Mouse (Mus musculus) lung, postnatal 36 days (tissue): ENCODE measurements around the gene Dll4.
A peak's percentile ranks its signal among the peaks of the same experiment; 100 is the strongest.

ENCODE experiments used
- DNase-seq: peaks from one replicate; pipeline ENCODE4 v3.0.0; 2022; ENCODE audit warnings: mixed read lengths

Dll4 gene

GRCm38 (mm10) chr2:119335535-119335934 is 10.0 kb downstream of the Dll4 start:
- DNase-seq = no peak

DNA sequence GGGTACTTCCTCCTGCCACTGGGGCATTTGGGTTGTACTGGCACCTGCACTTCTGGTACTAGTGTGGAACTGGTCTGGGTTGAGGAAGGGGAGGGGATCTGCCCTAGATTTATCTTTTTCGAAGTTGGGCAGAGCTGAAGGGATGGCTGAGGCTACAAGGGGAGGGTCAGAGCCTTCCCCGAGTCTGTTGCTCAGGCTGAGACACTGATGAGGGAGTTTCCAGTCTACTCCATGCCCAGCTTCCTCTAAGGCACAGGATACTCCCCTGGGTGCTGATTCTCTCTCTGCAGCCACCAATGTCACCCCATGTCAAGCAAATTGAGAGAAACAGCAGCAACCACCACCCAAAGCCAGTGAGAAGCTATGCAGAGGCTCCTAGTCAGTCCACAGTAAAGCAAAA is 10.4 kb downstream of the Dll4 start:
- DNase-seq = no peak

- DNase-seq = peak; percentile 41
Measured at GRCm38 (mm10) chr2:119336470-119336869, 10.9 kb downstream of the Dll4 start.

GRCm38 (mm10) chr2:119337425-119338265 is 12.1 kb downstream of the Dll4 start:
- DNase-seq = peak; percentile 94

DNA sequence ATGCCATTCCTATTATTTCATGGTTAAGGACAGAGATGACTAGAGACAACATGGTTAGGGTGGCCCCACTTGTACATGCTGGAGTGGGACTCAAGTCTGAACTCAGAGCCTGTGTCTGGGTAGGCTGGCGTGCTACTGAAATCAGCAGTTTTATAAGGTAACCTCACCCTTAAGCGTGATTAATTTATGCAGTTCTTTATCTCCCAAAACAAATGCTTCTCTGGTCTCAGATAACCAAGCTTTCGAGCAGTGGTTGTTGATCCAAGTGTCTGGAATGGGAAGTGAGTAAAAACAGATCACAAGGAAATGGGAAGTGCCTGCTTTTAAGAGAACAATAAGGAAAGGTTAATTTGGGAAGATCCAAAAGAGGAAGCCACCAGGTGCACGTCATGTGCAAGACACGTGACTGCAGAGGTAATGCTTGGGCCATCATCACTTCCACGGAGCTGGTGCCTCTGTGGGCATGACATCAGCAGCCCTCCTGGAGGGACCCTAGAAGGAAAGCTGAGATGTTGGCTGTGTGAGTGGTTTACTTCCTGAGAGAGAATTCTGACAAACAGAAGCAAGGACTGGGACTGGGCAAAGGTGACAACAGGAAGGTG is 19.1 kb downstream of the Dll4 start:
- no peak for DNase-seq

DNA sequence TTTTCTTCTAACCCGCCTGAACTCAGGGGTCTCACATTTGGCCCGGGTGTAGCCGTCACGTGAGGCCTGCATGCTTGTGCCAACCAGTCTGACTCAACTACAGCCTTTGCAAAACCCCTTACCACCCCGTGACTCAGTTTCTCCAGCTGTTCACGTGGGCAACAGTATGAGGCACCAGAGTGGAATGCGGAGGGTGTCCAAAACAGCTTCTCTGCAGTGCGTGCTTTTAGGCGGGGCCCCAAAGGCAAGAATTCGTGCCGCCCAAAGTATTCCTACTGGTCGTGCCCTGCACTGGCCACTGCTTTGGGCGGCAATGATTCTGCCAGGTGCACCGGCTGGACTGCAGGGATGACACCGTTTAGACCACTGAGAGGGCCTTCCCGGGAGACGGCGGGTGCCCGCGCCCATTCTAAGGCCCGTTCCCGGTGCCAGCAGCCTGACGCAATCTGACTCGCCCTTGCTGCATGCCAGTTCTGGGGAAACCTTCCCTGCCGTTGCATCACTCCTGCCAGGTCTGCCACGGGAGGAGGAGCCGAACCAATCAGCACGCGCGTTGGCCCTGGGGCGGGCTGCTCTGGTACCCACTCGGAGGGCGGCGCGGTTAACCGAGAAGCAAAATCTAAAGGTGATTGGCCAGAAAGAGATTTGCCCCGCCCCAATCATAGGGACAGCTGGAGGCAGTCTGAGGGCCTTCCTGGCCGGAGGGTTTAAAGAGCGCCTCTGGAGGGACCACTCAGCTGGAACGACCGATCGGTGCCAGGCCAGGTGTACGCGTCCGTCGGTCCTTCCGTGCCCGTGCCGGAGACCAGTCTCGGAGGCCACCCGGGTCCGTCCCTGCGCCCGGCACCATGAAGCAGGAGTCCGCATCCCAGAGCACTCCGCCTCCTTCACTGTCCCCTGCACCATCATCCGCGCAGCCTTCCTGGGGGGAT is 25.2 kb downstream of the Dll4 start, which contains the start of gene Chac1:
Gene Chac1 (plus strand): TSS at position 675 of the 932 bp plus-strand sequence.
- peak; percentile 95 for DNase-seq

GRCm38 (mm10) chr2:119353707-119354106 is 28.1 kb downstream of the Dll4 start:
- DNase-seq = no peak

GRCm38 (mm10) chr2:119355089-119355488 is 29.5 kb downstream of the Dll4 start:
- DNase-seq = no peak

DNA sequence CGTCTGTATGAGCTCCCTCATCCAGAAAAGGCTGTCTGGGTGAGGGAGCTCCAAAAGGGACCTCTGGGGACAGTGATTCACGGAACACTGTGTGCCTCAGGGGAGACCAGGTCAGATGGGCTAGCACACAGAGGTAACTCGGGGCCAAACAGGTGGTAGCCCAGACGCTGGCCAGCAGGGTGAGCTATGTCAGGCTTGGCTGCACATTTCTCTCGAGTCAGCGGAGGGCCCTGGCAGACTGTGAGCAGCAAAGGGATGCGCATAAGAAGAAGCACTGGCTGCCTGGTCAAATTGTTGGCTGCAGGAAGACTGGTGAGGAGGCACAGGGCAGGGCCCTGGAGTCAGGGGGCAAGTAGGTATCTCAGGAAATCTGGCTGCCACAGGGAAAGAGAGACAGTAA is 30.1 kb downstream of the Dll4 start:
- no peak for DNase-seq

GRCm38 (mm10) chr2:119356310-119356709 is 30.7 kb downstream of the Dll4 start:
- no peak for DNase-seq

DNA sequence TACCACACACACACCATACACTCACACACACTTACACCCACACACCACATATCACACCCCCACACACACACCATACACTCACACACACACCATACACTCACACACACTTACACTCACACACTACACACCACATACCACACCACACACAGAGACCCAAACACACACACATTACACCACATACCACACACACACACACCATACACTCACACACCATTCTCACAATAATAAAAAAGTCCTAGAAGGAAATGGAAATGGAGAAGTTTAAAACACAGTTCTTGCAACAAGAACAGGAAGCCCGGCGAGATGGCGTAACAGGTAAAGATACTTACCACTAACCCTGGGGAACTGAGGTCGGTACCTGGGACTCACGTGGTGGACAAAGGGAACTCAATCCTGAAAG is 31.2 kb downstream of the Dll4 start:
- DNase-seq = peak; percentile 47

DNA sequence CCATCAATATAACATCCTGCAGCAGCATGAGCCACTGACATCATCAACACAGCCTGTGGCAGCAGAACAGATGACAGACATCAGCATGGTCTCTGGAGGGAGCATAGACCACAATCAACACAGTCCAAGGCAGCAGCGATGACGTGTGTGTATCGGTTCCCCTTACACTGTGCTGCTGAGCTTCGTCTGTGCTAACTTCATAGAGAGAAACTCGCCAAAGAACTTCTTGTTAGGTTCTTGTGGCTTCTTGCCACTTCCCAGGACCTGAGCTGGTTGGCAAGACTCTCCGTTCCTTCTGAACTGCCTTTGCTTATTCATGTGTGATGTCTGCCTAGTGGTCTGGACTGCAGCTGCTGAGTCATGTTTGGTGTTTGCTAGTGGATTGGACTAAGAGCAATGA is 32.7 kb downstream of the Dll4 start:
- DNase-seq = no peak

GRCm38 (mm10) chr2:119359721-119360291 is 34.2 kb downstream of the Dll4 start:
- DNase-seq = no peak

GRCm38 (mm10) chr2:119364969-119365368 is 39.4 kb downstream of the Dll4 start:
- no peak for DNase-seq

DNA sequence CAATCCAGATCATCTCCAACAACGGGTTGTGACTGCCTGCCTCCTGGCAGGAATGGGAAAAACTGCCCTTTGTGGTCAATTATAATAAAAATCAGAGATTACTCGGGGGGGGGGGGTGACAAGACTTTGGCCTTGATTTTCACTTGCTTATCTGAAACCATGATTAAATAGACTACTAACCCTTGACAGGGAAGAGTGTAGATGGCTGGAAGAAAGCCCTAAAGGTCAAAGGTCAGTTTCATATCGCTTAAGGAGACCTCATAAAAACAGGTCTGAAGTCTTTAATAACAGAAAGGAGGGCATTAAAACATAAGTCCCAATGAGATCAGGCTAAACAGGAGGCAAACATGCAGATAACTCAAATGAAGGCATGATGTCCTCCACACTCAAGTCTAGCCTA is 41.8 kb downstream of the Dll4 start:
- DNase-seq = no peak

DNA sequence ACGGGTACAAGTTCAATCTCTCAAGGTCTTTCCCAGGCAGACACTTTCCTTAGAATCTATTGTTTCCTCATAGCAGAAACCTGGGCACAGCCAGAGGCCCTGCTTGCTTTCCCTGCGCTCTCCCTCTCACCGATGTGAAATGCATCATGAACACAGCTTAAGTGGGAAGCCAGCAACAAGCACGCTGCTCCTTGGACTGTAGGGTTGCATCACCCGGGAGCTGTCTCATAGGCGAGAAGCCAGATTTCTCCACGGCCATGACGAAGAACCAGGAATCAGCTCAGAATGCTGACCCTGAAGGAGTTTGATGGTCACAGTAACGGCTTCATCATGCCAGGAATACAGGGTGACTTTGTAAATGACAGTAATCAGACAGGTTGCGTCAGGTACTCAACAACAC is 44.5 kb downstream of the Dll4 start:
- no peak for DNase-seq

DNA sequence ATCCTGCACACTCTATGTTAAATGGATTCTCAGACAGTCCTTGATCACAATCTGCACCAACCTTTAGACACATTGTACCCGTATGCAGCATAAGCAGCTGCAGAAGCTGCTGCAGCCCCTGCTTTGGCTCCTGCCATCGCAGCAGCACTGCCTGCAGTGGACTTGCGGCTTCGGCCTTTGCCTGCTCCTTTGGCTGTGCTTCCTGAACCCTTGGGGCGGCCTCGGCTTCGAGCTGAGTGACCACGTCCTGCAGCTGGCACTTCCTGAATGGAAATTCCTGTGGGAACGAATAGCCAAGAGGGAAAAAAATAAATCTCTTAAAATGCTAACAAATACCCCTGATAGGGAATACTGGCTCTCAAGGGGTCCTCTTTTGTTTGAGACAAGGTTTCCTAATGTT is 51.7 kb downstream of the Dll4 start:
- peak; percentile 56 for DNase-seq

GRCm38 (mm10) chr2:119377826-119378225 is 52.2 kb downstream of the Dll4 start:
- peak; percentile 53 for DNase-seq

- DNase-seq = no peak
Measured at GRCm38 (mm10) chr2:119379455-119379854, 53.9 kb downstream of the Dll4 start.
